Mouse (Mus musculus): ENCODE data around the gene Zfp704. TPM values are rescaled to one million over a fixed set of nuclear protein-coding genes. Genes with fewer than 3 reads are reported as not detected.

Zfp704 gene
- total and polyA plus RNA-seq, 2 experiments from 2014 or later = 11.3 to 68.8 TPM

- peak; percentile 41 for DNase-seq (ENCODE audit: low spot score)
- no peak overlapping the region for H3K4me2 ChIP-seq (ENCODE audit: low read depth, low read length, poor library complexity, severe bottlenecking)
These were observed 206.4 kb downstream of the Zfp704 start for GRCm38 (mm10) chr3:9403255-9404050.

DNA sequence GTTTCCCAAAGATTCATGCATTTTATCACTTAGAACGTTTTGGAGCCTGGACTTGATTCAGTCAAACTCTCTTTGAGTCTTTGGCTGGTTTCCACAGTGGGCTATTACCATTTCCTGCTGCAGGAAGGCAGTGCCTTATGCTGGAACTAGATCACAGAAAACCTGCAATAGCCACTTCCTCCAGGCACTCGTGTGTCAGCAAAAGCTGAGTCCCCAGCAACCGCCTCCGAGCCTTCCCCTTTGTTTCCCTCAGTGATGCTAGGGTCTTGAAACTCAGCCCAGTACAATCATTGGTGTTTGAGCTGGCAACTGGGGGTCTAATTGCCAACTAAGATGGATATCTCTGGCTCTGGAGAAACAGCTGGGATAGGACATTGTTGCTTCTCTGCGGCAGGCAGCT, 207.0 kb downstream of the Zfp704 start:
- H3K27ac ChIP-seq (ENCODE audit: low read depth, low read length) = no peak overlapping the region
- H3K27me3 ChIP-seq (ENCODE audit: insufficient read depth, low read length) = no peaks in the 10 kb centered on the region
- no peak overlapping the region for H3K4me2 ChIP-seq (ENCODE audit: low read depth, low read length, poor library complexity, severe bottlenecking)
- TF ChIP-seq CTCF (IDR thresholded peaks at IDR 0.05) = no peak
- no peak overlapping the region for H3K4me3 ChIP-seq (ENCODE audit: low read depth, low read length)
- ATAC-seq (ENCODE audit: low FRiP score) (no peak; the same call in 1 of the 2 replicates), DNase-seq (ENCODE audit: low spot score) (peak; percentile 74)
- H3K9ac ChIP-seq (replicated peaks; ENCODE audit: low read length, poor library complexity, severe bottlenecking) = no peak overlapping the region
- H3K36me3 ChIP-seq (ENCODE audit: insufficient read depth, low read length) = no peaks in the 10 kb centered on the region
- peaks cover 4% of the 10 kb centered on the region; the same call in 1 of the 2 replicates for H3K4me1 ChIP-seq (ENCODE audit: insufficient read depth, low read length)
- 32% methylated on average over 5 of the region's 5 CpGs for WGBS
- no peaks in the 10 kb centered on the region for H3K9me3 ChIP-seq (ENCODE audit: low read length)

More at GRCm38 (mm10) chr3:9403255-9404050, 206.4 kb downstream of the Zfp704 start:
- Histone ChIP-seq H3K4me3 (ENCODE audit: low read depth, low read length) (no peak overlapping the region), H3K4me1 (ENCODE audit: insufficient read depth, low read length) (peaks cover 4% of the 10 kb centered on the region; the same call in 1 of the 2 replicates), H3K27ac (ENCODE audit: low read depth, low read length) (no peak overlapping the region), H3K9me3 (ENCODE audit: low read length) (no peaks in the 10 kb centered on the region), H3K9ac (replicated peaks; ENCODE audit: low read length, poor library complexity, severe bottlenecking) (no peak overlapping the region), H3K27me3 (ENCODE audit: insufficient read depth, low read length) (no peaks in the 10 kb centered on the region), H3K36me3 (ENCODE audit: insufficient read depth, low read length) (no peaks in the 10 kb centered on the region)
- TF ChIP-seq CTCF (IDR thresholded peaks at IDR 0.05) = no peak
- WGBS = 42% methylated on average over 5 of the region's 5 CpGs
- no peak for ATAC-seq (ENCODE audit: low FRiP score)

DNA sequence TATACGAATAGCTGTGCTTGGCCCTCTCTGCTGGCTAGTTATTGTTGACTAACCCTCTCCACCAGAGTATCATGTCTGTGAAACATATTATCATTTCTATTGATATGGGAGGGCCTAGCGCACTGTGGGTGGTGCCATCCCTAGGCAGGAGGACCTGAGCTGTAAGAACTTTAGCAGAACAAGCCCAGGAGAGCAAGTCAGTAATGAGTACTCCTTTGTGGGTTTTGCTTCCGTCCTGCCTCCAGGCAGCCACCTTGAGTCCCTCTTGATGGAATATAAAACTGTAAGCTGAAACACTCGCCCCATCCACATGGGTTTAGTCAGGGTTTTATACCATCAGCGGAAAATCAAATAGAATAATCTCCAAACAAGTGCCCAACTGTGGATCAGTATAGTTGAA, 207.5 kb downstream of the Zfp704 start:
- H3K27me3 ChIP-seq (ENCODE audit: insufficient read depth, low read length) = no peaks in the 10 kb centered on the region
- no peak overlapping the region for H3K4me3 ChIP-seq (ENCODE audit: low read depth, low read length)
- 66% methylated on average over 5 of the region's 5 CpGs for WGBS
- peaks cover 4% of the 10 kb centered on the region; the same call in 1 of the 2 replicates for H3K4me1 ChIP-seq (ENCODE audit: insufficient read depth, low read length)
- H3K4me2 ChIP-seq (ENCODE audit: low read depth, low read length, poor library complexity, severe bottlenecking) = no peak overlapping the region
- H3K27ac ChIP-seq (ENCODE audit: low read depth, low read length) = no peak overlapping the region
- H3K36me3 ChIP-seq (ENCODE audit: insufficient read depth, low read length) = no peaks in the 10 kb centered on the region
- no peaks in the 10 kb centered on the region for H3K9me3 ChIP-seq (ENCODE audit: low read length)
- ATAC-seq (ENCODE audit: low FRiP score) = no peak
- H3K9ac ChIP-seq (replicated peaks; ENCODE audit: low read length, poor library complexity, severe bottlenecking) = no peak overlapping the region
- no peak for DNase-seq (ENCODE audit: low spot score)
- no peak for TF ChIP-seq CTCF (IDR thresholded peaks at IDR 0.05)

GRCm38 (mm10) chr3:9401685-9402084, 208.2 kb downstream of the Zfp704 start:
- H3K27me3 ChIP-seq (ENCODE audit: insufficient read depth, low read length) = no peaks in the 10 kb centered on the region
- 34% methylated on average over 6 of the region's 6 CpGs for WGBS
- H3K27ac ChIP-seq (ENCODE audit: low read depth, low read length) = no peak overlapping the region
- H3K9ac ChIP-seq (replicated peaks; ENCODE audit: low read length, poor library complexity, severe bottlenecking) = no peak overlapping the region
- no peak for TF ChIP-seq CTCF (IDR thresholded peaks at IDR 0.05)
- H3K9me3 ChIP-seq (ENCODE audit: low read length) = no peaks in the 10 kb centered on the region
- peaks cover 4% of the 10 kb centered on the region; the same call in 1 of the 2 replicates for H3K4me1 ChIP-seq (ENCODE audit: insufficient read depth, low read length)
- H3K36me3 ChIP-seq (ENCODE audit: insufficient read depth, low read length) = no peaks in the 10 kb centered on the region
- H3K4me2 ChIP-seq (ENCODE audit: low read depth, low read length, poor library complexity, severe bottlenecking) = no peak overlapping the region
- DNase-seq (ENCODE audit: low spot score) = no peak
- no peak for ATAC-seq (ENCODE audit: low FRiP score)
- no peak overlapping the region for H3K4me3 ChIP-seq (ENCODE audit: low read depth, low read length)

GRCm38 (mm10) chr3:9400886-9401221, 209.0 kb downstream of the Zfp704 start:
- Histone ChIP-seq H3K27me3 (ENCODE audit: insufficient read depth, low read length) (no peaks in the 10 kb centered on the region), H3K36me3 (ENCODE audit: insufficient read depth, low read length) (no peaks in the 10 kb centered on the region), H3K4me1 (ENCODE audit: insufficient read depth, low read length) (peaks cover 4% of the 10 kb centered on the region; the same call in 1 of the 2 replicates), H3K4me2 (ENCODE audit: low read depth, low read length, poor library complexity, severe bottlenecking) (no peak overlapping the region), H3K9ac (replicated peaks; ENCODE audit: low read length, poor library complexity, severe bottlenecking) (no peak overlapping the region), H3K27ac (ENCODE audit: low read depth, low read length) (no peak overlapping the region), H3K4me3 (ENCODE audit: low read depth, low read length) (no peak overlapping the region), H3K9me3 (ENCODE audit: low read length) (no peaks in the 10 kb centered on the region)
- DNase-seq (ENCODE audit: low spot score) = no peak
- TF ChIP-seq CTCF (IDR thresholded peaks at IDR 0.05) = no peak
- WGBS = 55% methylated on average over 3 of the region's 3 CpGs
- no peak for ATAC-seq (ENCODE audit: low FRiP score)

DNA sequence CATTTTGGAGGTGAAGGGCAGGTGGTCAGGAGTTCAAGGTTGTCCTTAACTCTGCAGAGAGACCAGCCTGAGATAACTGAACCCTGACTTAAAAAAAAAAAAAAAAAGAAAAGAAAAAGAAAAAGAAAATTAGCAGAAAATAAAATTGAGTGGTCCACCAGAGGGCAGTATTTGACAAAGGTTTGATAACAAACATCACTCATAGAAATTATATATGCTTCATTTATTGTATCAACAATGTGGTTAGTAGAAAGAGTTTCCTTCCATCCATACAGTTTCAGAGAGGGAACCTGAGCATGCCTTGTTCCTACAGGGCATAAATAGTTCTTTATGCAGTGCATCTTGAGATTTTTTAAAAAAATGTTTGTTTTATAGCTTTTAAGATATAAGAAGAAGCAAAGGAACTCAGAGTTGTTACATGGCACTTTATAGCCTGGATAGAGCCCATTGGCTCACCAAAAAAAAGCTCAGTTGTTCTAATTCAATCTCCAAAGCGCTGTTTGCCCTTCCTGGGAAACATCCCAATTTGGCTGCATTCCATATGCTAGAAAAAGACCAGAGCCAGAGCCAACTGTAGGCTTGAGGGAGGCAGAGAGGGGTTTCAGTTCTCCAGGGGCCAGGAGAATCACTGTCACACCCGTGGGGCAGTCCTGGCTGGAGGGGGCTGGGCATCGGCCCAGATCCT, 209.5 kb downstream of the Zfp704 start:
- H3K27me3 ChIP-seq (ENCODE audit: insufficient read depth, low read length) = no peaks in the 10 kb centered on the region
- no peaks in the 10 kb centered on the region for H3K9me3 ChIP-seq (ENCODE audit: low read length)
- ATAC-seq (ENCODE audit: low FRiP score) = peak; percentile 28; the same call in 1 of the 2 replicates
- no peak overlapping the region for H3K4me2 ChIP-seq (ENCODE audit: low read depth, low read length, poor library complexity, severe bottlenecking)
- H3K36me3 ChIP-seq (ENCODE audit: insufficient read depth, low read length) = no peaks in the 10 kb centered on the region
- TF ChIP-seq CTCF (IDR thresholded peaks at IDR 0.05) = peak; percentile 70
- 37% methylated on average over 3 of the region's 3 CpGs for WGBS
- H3K9ac ChIP-seq (replicated peaks; ENCODE audit: low read length, poor library complexity, severe bottlenecking) = no peak overlapping the region
- H3K4me3 ChIP-seq (ENCODE audit: low read depth, low read length) = no peak overlapping the region
- no peak overlapping the region for H3K27ac ChIP-seq (ENCODE audit: low read depth, low read length)
- H3K4me1 ChIP-seq (ENCODE audit: insufficient read depth, low read length) = peaks cover 4% of the 10 kb centered on the region; the same call in 1 of the 2 replicates
- peak; percentile 87 for DNase-seq (ENCODE audit: low spot score)

Data from midbrain, postnatal 0 days (tissue).